Mouse (Mus musculus): Measurements from ENCODE around the gene Neu3. TPM values are rescaled to one million over a fixed set of nuclear protein-coding genes. Genes with fewer than 3 reads are reported as not detected.

Neu3 gene
- polyA plus RNA-seq, 1 experiment from 2014 or later: 2.9 TPM

DNA sequence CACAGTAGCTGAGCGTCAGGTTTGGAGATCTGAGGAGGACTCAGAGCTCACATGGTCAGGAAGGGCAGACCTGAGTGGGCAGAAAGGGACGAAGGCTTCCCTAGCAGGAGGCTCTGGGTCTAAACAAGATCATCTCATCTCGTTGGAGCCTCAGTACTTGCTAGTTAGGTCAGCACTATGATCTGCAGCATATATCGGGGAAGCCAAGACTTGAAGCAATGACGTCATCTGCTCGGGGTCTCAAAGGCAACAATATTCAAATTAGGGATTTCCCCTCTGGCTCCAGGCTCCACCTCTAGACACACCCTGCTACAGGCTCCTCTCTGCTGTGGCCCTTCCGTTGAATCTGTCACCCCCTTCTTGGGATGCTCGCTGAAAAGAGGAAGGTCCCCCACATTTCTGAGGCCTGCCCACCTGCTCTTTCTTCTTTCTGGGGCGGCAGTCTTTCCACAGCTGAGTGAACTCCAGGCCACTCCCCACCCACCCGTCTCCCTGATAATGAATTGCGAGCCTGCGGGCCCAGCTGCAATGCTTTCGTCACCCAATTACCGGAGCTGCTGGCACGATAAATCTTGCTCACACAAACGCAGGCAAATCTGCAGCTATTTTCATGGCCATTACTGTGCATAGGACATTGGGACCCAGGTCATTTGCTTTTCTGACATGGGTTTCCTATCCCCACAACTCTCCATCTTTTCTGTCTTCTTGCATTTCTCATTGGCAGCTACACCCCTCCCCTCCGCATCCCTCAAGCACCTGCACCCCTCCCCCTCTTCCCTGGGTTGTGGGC lies 32.8 kb downstream of the Neu3 start:
- peaks cover 2% of the 10 kb centered on the region; the same call in 1 of the 2 replicates for H3K9me3 ChIP-seq (replicated peaks; ENCODE audit: control insufficient read depth, low read length)
- 10% methylated on average over 17 of the region's 17 CpGs for WGBS (ENCODE audit: insufficient replicate concordance)
- H3K27me3 ChIP-seq (ENCODE audit: control insufficient read depth, insufficient read depth, low read length): peaks cover 12% of the 10 kb centered on the region; the same call in 1 of the 2 replicates
- no peak overlapping the region for H3K4me3 ChIP-seq (ENCODE audit: low read depth, low read length)
- H3K36me3 ChIP-seq (ENCODE audit: control insufficient read depth, insufficient read depth, low read length): no peaks in the 10 kb centered on the region
- ATAC-seq (replicated peaks; ENCODE audit: insufficient number of reproducible peaks, low FRiP score, low TSS enrichment): no peak
- H3K27ac ChIP-seq (ENCODE audit: low read depth, low read length): no peak overlapping the region
- H3K9ac ChIP-seq (ENCODE audit: low read depth, low read length): no peak overlapping the region
- 0 out of 2 replicates have a peak, but pooled peaks cover 6% of the 10 kb centered on the region for H3K4me1 ChIP-seq (ENCODE audit: control insufficient read depth, insufficient read depth, low read length)
- peak overlapping the region; percentile 34 for H3K4me2 ChIP-seq

GRCm38 (mm10) chr7:99794096-99794495 lies 34.1 kb downstream of the Neu3 start:
- Histone ChIP-seq H3K36me3 (ENCODE audit: control insufficient read depth, insufficient read depth, low read length) (no peaks in the 10 kb centered on the region), H3K27ac (ENCODE audit: low read depth, low read length) (no peak overlapping the region), H3K4me2 (no peak overlapping the region), H3K4me1 (ENCODE audit: control insufficient read depth, insufficient read depth, low read length) (0 out of 2 replicates have a peak, but pooled peaks cover 6% of the 10 kb centered on the region), H3K27me3 (ENCODE audit: control insufficient read depth, insufficient read depth, low read length) (peaks cover 12% of the 10 kb centered on the region; the same call in 1 of the 2 replicates), H3K4me3 (ENCODE audit: low read depth, low read length) (no peak overlapping the region), H3K9me3 (replicated peaks; ENCODE audit: control insufficient read depth, low read length) (peaks cover 2% of the 10 kb centered on the region; the same call in 1 of the 2 replicates), H3K9ac (ENCODE audit: low read depth, low read length) (no peak overlapping the region)
- no peak for ATAC-seq (replicated peaks; ENCODE audit: insufficient number of reproducible peaks, low FRiP score, low TSS enrichment)
- 59% methylated on average over 2 of the region's 2 CpGs for WGBS (ENCODE audit: insufficient replicate concordance)

- Histone ChIP-seq H3K9me3 (replicated peaks; ENCODE audit: control insufficient read depth, low read length) (peaks cover 2% of the 10 kb centered on the region; the same call in 1 of the 2 replicates), H3K36me3 (ENCODE audit: control insufficient read depth, insufficient read depth, low read length) (no peaks in the 10 kb centered on the region), H3K9ac (ENCODE audit: low read depth, low read length) (no peak overlapping the region), H3K27ac (ENCODE audit: low read depth, low read length) (no peak overlapping the region), H3K4me2 (no peak overlapping the region), H3K27me3 (ENCODE audit: control insufficient read depth, insufficient read depth, low read length) (peaks cover 7% of the 10 kb centered on the region; the same call in 1 of the 2 replicates), H3K4me3 (ENCODE audit: low read depth, low read length) (no peak overlapping the region), H3K4me1 (ENCODE audit: control insufficient read depth, insufficient read depth, low read length) (0 out of 2 replicates have a peak, but pooled peaks cover 6% of the 10 kb centered on the region)
- no peak for ATAC-seq (replicated peaks; ENCODE audit: insufficient number of reproducible peaks, low FRiP score, low TSS enrichment)
- WGBS (ENCODE audit: insufficient replicate concordance): 76% methylated on average over 10 of the region's 10 CpGs
Measured at GRCm38 (mm10) chr7:99790816-99791215, 37.4 kb downstream of the Neu3 start.

- Histone ChIP-seq H3K4me2 (no peak overlapping the region), H3K4me1 (ENCODE audit: control insufficient read depth, insufficient read depth, low read length) (no peaks in the 10 kb centered on the region), H3K4me3 (ENCODE audit: low read depth, low read length) (no peak overlapping the region), H3K27me3 (ENCODE audit: control insufficient read depth, insufficient read depth, low read length) (no peaks in the 10 kb centered on the region), H3K9ac (ENCODE audit: low read depth, low read length) (no peak overlapping the region), H3K9me3 (replicated peaks; ENCODE audit: control insufficient read depth, low read length) (peaks cover 2% of the 10 kb centered on the region; the same call in 1 of the 2 replicates), H3K36me3 (ENCODE audit: control insufficient read depth, insufficient read depth, low read length) (no peaks in the 10 kb centered on the region), H3K27ac (ENCODE audit: low read depth, low read length) (no peak overlapping the region)
- no peak for ATAC-seq (replicated peaks; ENCODE audit: insufficient number of reproducible peaks, low FRiP score, low TSS enrichment)
- 45% methylated on average over 5 of the region's 5 CpGs for WGBS (ENCODE audit: insufficient replicate concordance)
Measured at GRCm38 (mm10) chr7:99788563-99788962, 39.7 kb downstream of the Neu3 start.

DNA sequence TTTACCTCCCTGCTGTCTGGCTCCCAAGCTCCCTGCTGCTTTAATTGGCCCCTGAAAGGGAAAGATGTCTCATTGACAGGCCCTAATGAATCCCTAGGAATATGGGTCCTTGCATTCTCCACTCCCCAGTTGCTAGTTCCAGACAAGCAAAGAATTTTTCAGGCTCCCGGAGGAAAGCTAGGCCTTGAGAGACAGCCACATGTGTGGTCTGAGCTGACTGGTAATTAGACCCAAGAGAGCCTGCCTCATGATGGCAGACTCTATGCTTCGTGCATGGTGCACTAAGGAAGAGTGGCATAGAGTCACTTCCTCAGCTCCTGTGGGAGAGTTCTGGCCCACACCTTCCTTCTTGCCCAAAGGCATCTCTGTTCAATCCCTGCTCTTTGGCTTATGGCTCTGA lies 40.3 kb downstream of the Neu3 start:
- H3K4me3 ChIP-seq (ENCODE audit: low read depth, low read length): no peak overlapping the region
- no peak for ATAC-seq (replicated peaks; ENCODE audit: insufficient number of reproducible peaks, low FRiP score, low TSS enrichment)
- H3K9me3 ChIP-seq (replicated peaks; ENCODE audit: control insufficient read depth, low read length): peaks cover 2% of the 10 kb centered on the region; the same call in 1 of the 2 replicates
- H3K4me1 ChIP-seq (ENCODE audit: control insufficient read depth, insufficient read depth, low read length): no peaks in the 10 kb centered on the region
- WGBS (ENCODE audit: insufficient replicate concordance): 54% methylated on average over 2 of the region's 2 CpGs
- H3K4me2 ChIP-seq: no peak overlapping the region
- no peak overlapping the region for H3K27ac ChIP-seq (ENCODE audit: low read depth, low read length)
- no peaks in the 10 kb centered on the region for H3K27me3 ChIP-seq (ENCODE audit: control insufficient read depth, insufficient read depth, low read length)
- no peak overlapping the region for H3K9ac ChIP-seq (ENCODE audit: low read depth, low read length)
- H3K36me3 ChIP-seq (ENCODE audit: control insufficient read depth, insufficient read depth, low read length): no peaks in the 10 kb centered on the region

GRCm38 (mm10) chr7:99786774-99787173 lies 41.4 kb downstream of the Neu3 start:
- 89% methylated on average over 3 of the region's 3 CpGs for WGBS (ENCODE audit: insufficient replicate concordance)
- H3K9ac ChIP-seq (ENCODE audit: low read depth, low read length): no peak overlapping the region
- H3K27ac ChIP-seq (ENCODE audit: low read depth, low read length): no peak overlapping the region
- no peaks in the 10 kb centered on the region for H3K9me3 ChIP-seq (replicated peaks; ENCODE audit: control insufficient read depth, low read length)
- no peak overlapping the region for H3K4me2 ChIP-seq
- no peaks in the 10 kb centered on the region for H3K27me3 ChIP-seq (ENCODE audit: control insufficient read depth, insufficient read depth, low read length)
- no peak overlapping the region for H3K4me3 ChIP-seq (ENCODE audit: low read depth, low read length)
- ATAC-seq (replicated peaks; ENCODE audit: insufficient number of reproducible peaks, low FRiP score, low TSS enrichment): no peak
- H3K36me3 ChIP-seq (ENCODE audit: control insufficient read depth, insufficient read depth, low read length): no peaks in the 10 kb centered on the region
- no peaks in the 10 kb centered on the region for H3K4me1 ChIP-seq (ENCODE audit: control insufficient read depth, insufficient read depth, low read length)

GRCm38 (mm10) chr7:99785553-99785952 lies 42.7 kb downstream of the Neu3 start:
- H3K4me1 ChIP-seq (ENCODE audit: control insufficient read depth, insufficient read depth, low read length): no peaks in the 10 kb centered on the region
- H3K27ac ChIP-seq (ENCODE audit: low read depth, low read length): no peak overlapping the region
- ATAC-seq (replicated peaks; ENCODE audit: insufficient number of reproducible peaks, low FRiP score, low TSS enrichment): no peak
- no peak overlapping the region for H3K9ac ChIP-seq (ENCODE audit: low read depth, low read length)
- no peaks in the 10 kb centered on the region for H3K9me3 ChIP-seq (replicated peaks; ENCODE audit: control insufficient read depth, low read length)
- H3K4me2 ChIP-seq: no peak overlapping the region
- 80% methylated on average over 3 of the region's 3 CpGs for WGBS (ENCODE audit: insufficient replicate concordance)
- H3K4me3 ChIP-seq (ENCODE audit: low read depth, low read length): no peak overlapping the region
- H3K27me3 ChIP-seq (ENCODE audit: control insufficient read depth, insufficient read depth, low read length): no peaks in the 10 kb centered on the region
- no peaks in the 10 kb centered on the region for H3K36me3 ChIP-seq (ENCODE audit: control insufficient read depth, insufficient read depth, low read length)

DNA sequence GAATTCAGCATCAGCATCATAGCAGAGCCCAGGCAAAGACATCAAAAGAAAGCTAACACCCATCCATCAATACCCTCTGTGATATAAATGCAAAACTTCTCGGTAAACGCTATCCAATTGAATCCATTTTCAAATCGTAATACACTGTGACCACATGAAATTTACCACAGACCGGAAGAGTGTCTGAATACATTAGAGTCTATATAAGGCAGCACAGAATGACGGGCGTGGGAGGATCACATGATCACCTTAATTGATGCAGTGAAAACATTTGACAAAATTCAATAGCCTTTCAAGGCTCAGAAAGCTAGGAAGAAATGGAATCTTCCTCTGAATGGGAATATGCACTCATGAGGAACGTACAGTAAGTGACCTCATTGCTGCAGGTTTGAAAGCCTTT lies 44.8 kb downstream of the Neu3 start:
- ATAC-seq (replicated peaks; ENCODE audit: insufficient number of reproducible peaks, low FRiP score, low TSS enrichment): no peak
- H3K27ac ChIP-seq (ENCODE audit: low read depth, low read length): no peak overlapping the region
- WGBS (ENCODE audit: insufficient replicate concordance): 83% methylated on average over 7 of the region's 7 CpGs

DNA sequence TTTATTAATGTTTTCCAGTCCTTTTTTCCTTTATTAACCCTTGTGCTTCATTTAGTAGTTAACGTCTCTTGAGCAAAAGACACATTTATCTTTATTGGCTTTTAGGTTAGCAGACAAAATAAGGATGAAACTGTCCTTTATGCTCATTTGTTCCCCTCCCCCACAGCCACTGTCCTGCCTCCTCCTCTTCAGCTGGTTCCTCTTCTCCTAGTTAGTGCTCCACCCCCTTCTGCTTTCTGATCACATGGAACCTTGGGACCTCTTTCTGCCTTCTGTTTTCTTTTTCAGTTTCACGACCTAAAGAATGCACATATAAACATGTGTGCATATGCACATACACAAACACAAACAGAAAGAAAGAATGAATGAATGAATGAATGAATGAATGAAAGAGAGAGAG lies 46.3 kb downstream of the Neu3 start:
- Histone ChIP-seq H3K27ac (ENCODE audit: low read depth, low read length) (no peak overlapping the region), H3K9ac (ENCODE audit: low read depth, low read length) (no peak overlapping the region), H3K4me3 (ENCODE audit: low read depth, low read length) (no peak overlapping the region), H3K27me3 (ENCODE audit: control insufficient read depth, insufficient read depth, low read length) (no peaks in the 10 kb centered on the region), H3K9me3 (replicated peaks; ENCODE audit: control insufficient read depth, low read length) (no peaks in the 10 kb centered on the region), H3K36me3 (ENCODE audit: control insufficient read depth, insufficient read depth, low read length) (no peaks in the 10 kb centered on the region), H3K4me1 (ENCODE audit: control insufficient read depth, insufficient read depth, low read length) (no peaks in the 10 kb centered on the region), H3K4me2 (no peak overlapping the region)
- WGBS (ENCODE audit: insufficient replicate concordance): 68% methylated on average over 2 of the region's 2 CpGs
- no peak for ATAC-seq (replicated peaks; ENCODE audit: insufficient number of reproducible peaks, low FRiP score, low TSS enrichment)

More for the DNA sequence above, 44.8 kb downstream of the Neu3 start:
- no peaks in the 10 kb centered on the region for H3K36me3 ChIP-seq (ENCODE audit: control insufficient read depth, insufficient read depth, low read length)
- no peaks in the 10 kb centered on the region for H3K4me1 ChIP-seq (ENCODE audit: control insufficient read depth, insufficient read depth, low read length)
- H3K9ac ChIP-seq (ENCODE audit: low read depth, low read length): no peak overlapping the region
- H3K4me2 ChIP-seq: no peak overlapping the region
- H3K27me3 ChIP-seq (ENCODE audit: control insufficient read depth, insufficient read depth, low read length): no peaks in the 10 kb centered on the region
- no peaks in the 10 kb centered on the region for H3K9me3 ChIP-seq (replicated peaks; ENCODE audit: control insufficient read depth, low read length)
- H3K4me3 ChIP-seq (ENCODE audit: low read depth, low read length): no peak overlapping the region
